Mouse (Mus musculus) 3T3-L1 (cell line): ENCODE data around the gene Gm4981.
"Not testable (repeated sequence)": the region's sequence is repeated elsewhere in the genome, so short reads cannot be mapped to it uniquely, and the experiment has no call there.

ENCODE experiments used
- DNase-seq: peaks from one replicate; pipeline ENCODE4 v3.0.0-alpha.2; 2015; ENCODE audit warnings: low read depth, low spot score

Gm4981 gene

GRCm38 (mm10) chr10:58236613-58237012 is at the start of gene Gm4981:
Gene Gm4981, minus strand, starts transcription at chr10:58236701.
- no peak for DNase-seq

- DNase-seq = no peak
These were observed 45.7 kb upstream of the Gm4981 start for GRCm38 (mm10) chr10:58282238-58282637.

GRCm38 (mm10) chr10:58258466-58258865 is 22.0 kb upstream of the Gm4981 start:
- peak; percentile 45 for DNase-seq

- peak; percentile 35 for DNase-seq
These were observed 19.5 kb upstream of the Gm4981 start for GRCm38 (mm10) chr10:58255954-58256353.

- peak; percentile 92 for DNase-seq
These were observed 18.9 kb upstream of the Gm4981 start, which contains the start of gene Gcc2 for GRCm38 (mm10) chr10:58255213-58255892. Gene Gcc2, plus strand, starts transcription at chr10:58255497.

- peak; percentile 40 for DNase-seq
These were observed 18.2 kb upstream of the Gm4981 start for GRCm38 (mm10) chr10:58254635-58255175.

GRCm38 (mm10) chr10:58249535-58249934 is 13.0 kb upstream of the Gm4981 start:
- peak; percentile 49 for DNase-seq

GRCm38 (mm10) chr10:58238984-58239740 is 2.7 kb upstream of the Gm4981 start:
- peak; percentile 43 for DNase-seq

GRCm38 (mm10) chr10:58234985-58235384 is 1.5 kb downstream of the Gm4981 start:
- not testable (repeated sequence) for DNase-seq

GRCm38 (mm10) chr10:58233740-58234121 is 2.8 kb downstream of the Gm4981 start:
- not testable (repeated sequence) for DNase-seq

GRCm38 (mm10) chr10:58233054-58233739 is 3.3 kb downstream of the Gm4981 start:
- not testable (repeated sequence) for DNase-seq

- DNase-seq = not testable (repeated sequence)
These were observed 3.9 kb downstream of the Gm4981 start, which contains the start of gene Duxf3 for GRCm38 (mm10) chr10:58232641-58232969. Gene Duxf3, minus strand, starts transcription at chr10:58232675.

- peak; percentile 43 for DNase-seq
These were observed 4.5 kb downstream of the Gm4981 start for GRCm38 (mm10) chr10:58231779-58232640.

- not testable (repeated sequence) for DNase-seq
These were observed 5.4 kb downstream of the Gm4981 start for GRCm38 (mm10) chr10:58231088-58231487.

- DNase-seq = not testable (repeated sequence)
These were observed 6.5 kb downstream of the Gm4981 start for GRCm38 (mm10) chr10:58230021-58230420.

GRCm38 (mm10) chr10:58227798-58228197 is 8.7 kb downstream of the Gm4981 start:
- not testable (repeated sequence) for DNase-seq

- DNase-seq = peak; percentile 42
These were observed 10.1 kb downstream of the Gm4981 start for GRCm38 (mm10) chr10:58226357-58226756.

- DNase-seq = peak; percentile 30
These were observed 11.4 kb downstream of the Gm4981 start, which contains the start of gene AW822073 for GRCm38 (mm10) chr10:58224827-58225785. Gene AW822073, minus strand, starts transcription at chr10:58224930.

GRCm38 (mm10) chr10:58223972-58224805 is 12.3 kb downstream of the Gm4981 start:
- peak; percentile 12 for DNase-seq
